Mouse (Mus musculus): Measurements from ENCODE around the gene Emp1. TPM values are rescaled to one million over a fixed set of nuclear protein-coding genes. Genes with fewer than 3 reads are reported as not detected.

The Emp1 gene
- total and polyA plus RNA-seq, 3 experiments: not detected

GRCm38 (mm10) chr6:135383919-135384318 lies 21.6 kb downstream of the Emp1 start:
- Histone ChIP-seq H3K36me3 (ENCODE audit: control insufficient read depth in 1 of 2, insufficient read depth in 2 of 2, low read length in 2 of 2) (no peaks in the 10 kb centered on the region), H3K9ac (ENCODE audit: control insufficient read depth, low read depth, low read length, poor library complexity, severe bottlenecking) (no peak overlapping the region), H3K9me3 (replicated peaks; ENCODE audit: insufficient read depth, low read length) (no peaks in the 10 kb centered on the region), H3K4me1 (ENCODE audit: control insufficient read depth in 1 of 2, insufficient read depth in 2 of 2, low read length in 2 of 2) (no peaks in the 10 kb centered on the region), H3K79me2 (ENCODE audit: control insufficient read depth, insufficient read depth, low read length, poor library complexity) (no peaks in the 10 kb centered on the region), H3K4me3 (ENCODE audit: control insufficient read depth in 1 of 2, insufficient read depth in 1 of 2, low read depth in 2 of 2, low read length in 2 of 2) (no peak overlapping the region), H3K27me3 (ENCODE audit: control insufficient read depth in 1 of 2, insufficient read depth in 2 of 2, low read length in 2 of 2) (no peaks in the 10 kb centered on the region; a peak in 1 of 4 replicates), H3K27ac (ENCODE audit: control insufficient read depth, low read depth, low read length) (no peak overlapping the region)
- TF ChIP-seq SMC3 (IDR thresholded peaks at IDR 0.05; ENCODE audit: low read depth, low read length): no peak
- no peak for TF ChIP-seq BHLHE40 (IDR thresholded peaks at IDR 0.05; ENCODE audit: borderline replicate concordance, low read depth, low read length)
- no peak for TF ChIP-seq ETS1 (IDR thresholded peaks at IDR 0.05; ENCODE audit: low read depth, low read length)
- TF ChIP-seq KAT2A (conservative IDR thresholded peaks at IDR 0.05; ENCODE audit: low read depth, low read length): no peak
- TF ChIP-seq ZKSCAN1 (IDR thresholded peaks at IDR 0.05; ENCODE audit: low read depth, low read length): no peak
- TF ChIP-seq CTCF (IDR thresholded peaks at IDR 0.05 in 2 of 3, conservative IDR thresholded peaks at IDR 0.05 in 1 of 3; ENCODE audit: control insufficient read depth in 1 of 3, insufficient read depth in 1 of 3, low read depth in 2 of 3, low read length in 3 of 3, poor library complexity in 1 of 3, severe bottlenecking in 1 of 3): no peak
- no peak for TF ChIP-seq TAL1 (IDR thresholded peaks at IDR 0.05; ENCODE audit: low read length)
- TF ChIP-seq ELF1 (IDR thresholded peaks at IDR 0.05; ENCODE audit: low read depth, low read length): no peak
- no peak for TF ChIP-seq NRF1 (IDR thresholded peaks at IDR 0.05; ENCODE audit: insufficient read depth, low read depth, low read length, poor library complexity, severe bottlenecking)
- TF ChIP-seq JUND (IDR thresholded peaks at IDR 0.05; ENCODE audit: low read depth, low read length): no peak
- TF ChIP-seq MXI1 (IDR thresholded peaks at IDR 0.05; ENCODE audit: low read depth, low read length): no peak
- TF ChIP-seq GATA1 (IDR thresholded peaks at IDR 0.05; ENCODE audit: low read depth, low read length): no peak
- TF ChIP-seq CHD1 (IDR thresholded peaks at IDR 0.05; ENCODE audit: low read depth, low read length): no peak
- DNase-seq (ENCODE audit: low read depth, low spot score): no peak

GRCm38 (mm10) chr6:135385738-135386459 lies 23.6 kb downstream of the Emp1 start:
- H3K4me3 ChIP-seq (ENCODE audit: control insufficient read depth in 1 of 2, insufficient read depth in 1 of 2, low read depth in 2 of 2, low read length in 2 of 2): no peak overlapping the region
- H3K9me3 ChIP-seq (replicated peaks; ENCODE audit: insufficient read depth, low read length): no peaks in the 10 kb centered on the region
- H3K9ac ChIP-seq (ENCODE audit: control insufficient read depth, low read depth, low read length, poor library complexity, severe bottlenecking): no peak overlapping the region
- H3K36me3 ChIP-seq (ENCODE audit: control insufficient read depth in 1 of 2, insufficient read depth in 2 of 2, low read length in 2 of 2): no peaks in the 10 kb centered on the region
- H3K79me2 ChIP-seq (ENCODE audit: control insufficient read depth, insufficient read depth, low read length, poor library complexity): no peaks in the 10 kb centered on the region
- TF ChIP-seq ZKSCAN1 (IDR thresholded peaks at IDR 0.05; ENCODE audit: low read depth, low read length) (no peak), TCF12 (IDR thresholded peaks at IDR 0.05; ENCODE audit: low read depth, low read length) (no peak), POLR2A (IDR thresholded peaks at IDR 0.05; ENCODE audit: control insufficient read depth in 1 of 2, insufficient read depth in 1 of 2, low read depth in 1 of 2, low read length in 2 of 2, poor library complexity in 1 of 2) (no peak), KAT2A (conservative IDR thresholded peaks at IDR 0.05; ENCODE audit: low read depth, low read length) (no peak), TBP (IDR thresholded peaks at IDR 0.05; ENCODE audit: low read depth, low read length) (no peak), MYC (IDR thresholded peaks at IDR 0.05; ENCODE audit: low read depth, low read length) (no peak), RCOR1 (IDR thresholded peaks at IDR 0.05; ENCODE audit: low read depth, low read length) (no peak), BHLHE40 (IDR thresholded peaks at IDR 0.05; ENCODE audit: borderline replicate concordance, low read depth, low read length) (no peak), POLR2AphosphoS5 (IDR thresholded peaks at IDR 0.05; ENCODE audit: borderline replicate concordance, low read depth, low read length) (no peak), MAFK (IDR thresholded peaks at IDR 0.05; ENCODE audit: borderline replicate concordance, low read depth, low read length) (no peak), ELF1 (IDR thresholded peaks at IDR 0.05; ENCODE audit: low read depth, low read length) (no peak), MAX (IDR thresholded peaks at IDR 0.05; ENCODE audit: low read length) (no peak), SMC3 (IDR thresholded peaks at IDR 0.05; ENCODE audit: low read depth, low read length) (no peak), ZC3H11A (IDR thresholded peaks at IDR 0.05; ENCODE audit: low read depth, low read length) (no peak), USF2 (IDR thresholded peaks at IDR 0.05; ENCODE audit: borderline replicate concordance in 1 of 2, insufficient read depth in 1 of 2, low read depth in 1 of 2, low read length in 2 of 2) (no peak), MEF2A (IDR thresholded peaks at IDR 0.05; ENCODE audit: extremely low read depth, insufficient replicate concordance, low read depth, low read length, poor library complexity, severe bottlenecking) (no peak), CHD1 (IDR thresholded peaks at IDR 0.05; ENCODE audit: low read depth, low read length) (no peak), CTCF (IDR thresholded peaks at IDR 0.05 in 2 of 3, conservative IDR thresholded peaks at IDR 0.05 in 1 of 3; ENCODE audit: control insufficient read depth in 1 of 3, insufficient read depth in 1 of 3, low read depth in 2 of 3, low read length in 3 of 3, poor library complexity in 1 of 3, severe bottlenecking in 1 of 3) (no peak)
- H3K4me1 ChIP-seq (ENCODE audit: control insufficient read depth in 1 of 2, insufficient read depth in 2 of 2, low read length in 2 of 2): no peaks in the 10 kb centered on the region
- H3K27ac ChIP-seq (ENCODE audit: control insufficient read depth, low read depth, low read length): no peak overlapping the region
- no peaks in the 10 kb centered on the region; a peak in 1 of 4 replicates for H3K27me3 ChIP-seq (ENCODE audit: control insufficient read depth in 1 of 2, insufficient read depth in 2 of 2, low read length in 2 of 2)
- no peak for DNase-seq (ENCODE audit: low read depth, low spot score)

All from MEL (cell line).